16 mouse cellular contexts compared by ENCODE assay signal in the genomic region with DNA sequence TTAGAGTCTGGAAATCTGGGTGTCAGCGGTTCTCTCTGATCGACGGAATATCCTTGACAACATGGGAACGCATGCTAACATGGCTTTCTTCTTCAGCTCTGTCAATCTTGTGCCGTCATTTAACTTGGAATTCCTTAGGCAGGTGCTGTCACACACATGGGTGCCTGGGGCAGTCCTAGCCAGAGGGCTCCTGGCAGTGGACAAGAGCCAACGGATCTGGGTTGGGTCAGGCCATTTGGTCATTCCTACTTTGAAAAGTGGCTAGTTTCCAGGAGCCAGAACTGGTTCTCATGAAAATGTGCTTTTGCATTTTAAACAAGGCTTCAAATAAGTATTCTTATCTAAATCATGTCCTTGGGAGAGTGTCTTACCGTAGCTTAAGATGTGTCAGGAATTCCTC. TPM values are rescaled to one million over a fixed set of nuclear protein-coding genes. Genes with fewer than 3 reads are reported as not detected.
A peak's percentile ranks its signal among the peaks of the same experiment; 100 is the strongest.
DNase-seq lines count a peak whose midpoint lies in the region; TF ChIP-seq lines count a peak whose summit lies in the region.
"Had no signal": no experiment of that assay in that cellular context is flagged by ENCODE, and none has a peak within 500 bp of the region (broad histone marks: within the 10 kb centered on the region; RNA-seq: fewer than 3 reads in every experiment).

No protein-coding gene starts in this region.

- TF ChIP-seq CTCF in kidney, adult 2 months (conservative IDR thresholded peaks at IDR 0.05; ENCODE audit: insufficient read depth, insufficient read length, low read depth, low read length), result no peak

- no peaks in the 10 kb centered on the region for H3K36me3 ChIP-seq in kidney, adult 2 months (ENCODE audit: control insufficient read depth, insufficient read depth, low read length)
- H3K36me3 ChIP-seq: forebrain, embryonic 15.5 days had no signal

- WGBS in kidney, adult 2 months, result 72% methylated on average over 7 of the region's 7 CpGs

- DNase-seq in adrenal gland, postnatal 14 days, result peak; percentile 54
- no peak for DNase-seq in adrenal gland, postnatal 4 days (ENCODE audit: low spot score in 2 of 2)
- peak; percentile 53 for DNase-seq in kidney, adult 2 months
- DNase-seq in kidney, postnatal 14 days, result no peak
- DNase-seq in testis, postnatal 14 days (ENCODE audit: low spot score), result peak; percentile 58
- DNase-seq in testis, postnatal 10 days (ENCODE audit: low spot score), result no peak
- DNase-seq in layer of hippocampus, postnatal 14 days (ENCODE audit: low spot score in 2 of 2), result no peak
- DNase-seq: adrenal gland, adult 2 months; adrenal gland, postnatal 25 days; cerebellum, adult 11-12 months; cerebellum, adult 9-10 months; forebrain, postnatal 0 days had no signal

- H3K4me1 ChIP-seq in kidney, adult 2 months (ENCODE audit: control insufficient read depth, insufficient read depth, low read length), result peaks cover 6% of the 10 kb centered on the region
- H3K4me1 ChIP-seq: embryonic facial prominence, embryonic 12.5 days; forebrain, embryonic 13.5 days; forebrain, embryonic 15.5 days had no signal

- TF ChIP-seq POLR2A in kidney, adult 2 months (IDR thresholded peaks at IDR 0.05; ENCODE audit: low read depth, low read length), result no peak

- no peak overlapping the region for H3K27ac ChIP-seq in kidney, adult 2 months (ENCODE audit: insufficient read depth, low read depth, low read length)
- H3K27ac ChIP-seq: embryonic facial prominence, embryonic 10.5 days; embryonic facial prominence, embryonic 12.5 days; forebrain, embryonic 13.5 days; forebrain, embryonic 15.5 days had no signal

- no peak overlapping the region for H3K4me3 ChIP-seq in kidney, adult 2 months (ENCODE audit: insufficient read depth, low read depth, low read length)
- H3K4me3 ChIP-seq: embryonic facial prominence, embryonic 10.5 days; embryonic facial prominence, embryonic 12.5 days; forebrain, embryonic 13.5 days; forebrain, embryonic 15.5 days had no signal

- no peaks in the 10 kb centered on the region for H3K27me3 ChIP-seq in kidney, adult 2 months (replicated peaks; ENCODE audit: control insufficient read depth, insufficient read depth, low read length)
- H3K27me3 ChIP-seq: embryonic facial prominence, embryonic 12.5 days; forebrain, embryonic 13.5 days; forebrain, embryonic 15.5 days had no signal

RNA-seq across cellular contexts. Expression of gene Tet3, which starts 12.9 kb away (rescaled TPM):
- total RNA-seq in adrenal gland, postnatal 14 days (2021), result 49.9 and 61.8 TPM in 2 replicates
- 10 to 100 TPM; 79.0 to 79.5 TPM for total RNA-seq in adrenal gland, postnatal 4 days (2021)
- polyA plus RNA-seq in kidney, adult 2 months (2012; rRNA removed), result 7.1 and 8.0 TPM in 2 replicates
- total RNA-seq in layer of hippocampus, postnatal 14 days (2021), result 100 to 1,000 TPM in 1 of 2 experiments, 10 to 100 TPM in 1; 97.1 to 102 TPM

RNA-seq across cellular contexts. Expression of gene Dguok, which starts 35.0 kb away (rescaled TPM):
- 45.2 and 46.6 TPM in 2 replicates for total RNA-seq in adrenal gland, postnatal 14 days (2021)
- total RNA-seq in adrenal gland, postnatal 4 days (2021), result 10 to 100 TPM; 46.9 to 53.4 TPM
- 50.0 and 50.5 TPM in 2 replicates for polyA plus RNA-seq in kidney, adult 2 months (2012; rRNA removed)
- total RNA-seq in layer of hippocampus, postnatal 14 days (2021), result 10 to 100 TPM; 28.1 to 28.7 TPM

Comparison
In these comparisons a context has a peak if more than half of its experiments do, and no peak if none do; other contexts are left out.
1. DNase-seq: peak in adrenal gland, postnatal 14 days (single experiment), kidney, adult 2 months (single experiment) and testis, postnatal 14 days (single experiment); none in adrenal gland, postnatal 4 days (0 of 2), kidney, postnatal 14 days (single experiment), testis, postnatal 10 days (single experiment) and layer of hippocampus, postnatal 14 days (0 of 2).